Mouse (Mus musculus): Measurements from ENCODE around the gene Fbln5.

Gene Fbln5

GRCm38 (mm10) chr12:101759440-101760045 lies 59.3 kb downstream of the Fbln5 start:
- DNase-seq = no peak

- DNase-seq = no peak
Measured at GRCm38 (mm10) chr12:101758698-101759097, 60.2 kb downstream of the Fbln5 start.

GRCm38 (mm10) chr12:101742375-101742774 lies 76.5 kb downstream of the Fbln5 start:
- no peak for DNase-seq

GRCm38 (mm10) chr12:101740486-101740885 lies 78.4 kb downstream of the Fbln5 start:
- no peak for DNase-seq

GRCm38 (mm10) chr12:101740045-101740444 lies 78.8 kb downstream of the Fbln5 start:
- no peak for DNase-seq

- DNase-seq = peak; percentile 21
Measured at GRCm38 (mm10) chr12:101718755-101719150, 100.1 kb downstream of the Fbln5 start.

- DNase-seq = peak; percentile 80
Measured at GRCm38 (mm10) chr12:101718054-101718754, 100.7 kb downstream of the Fbln5 start, which contains the start of gene Tc2n. TSS of gene Tc2n (minus strand) at chr12:101718523.

GRCm38 (mm10) chr12:101699176-101699575 lies 119.7 kb downstream of the Fbln5 start:
- DNase-seq = no peak
